Mouse (Mus musculus) cortical plate, adult 2 months (tissue): Measurements from ENCODE around the gene Rubcn.

Experiments
- CTCF ChIP-seq: fragments of 200-500 bp; IDR thresholded peaks from 2 replicates; pipeline ENCODE4 v1.5.1; 2011; ENCODE audit warnings: mild to moderate bottlenecking, control low read depth, low read length; ENCODE audit not compliant: insufficient read depth; ENCODE audit errors: extremely low read depth
- POLR2A ChIP-seq: fragments of 200-500 bp; IDR thresholded peaks from 2 replicates; pipeline ENCODE4 v1.6.1; 2011; ENCODE audit warnings: mild to moderate bottlenecking, low read length, control low read depth; ENCODE audit not compliant: insufficient read depth; ENCODE audit errors: extremely low read depth

DNA sequence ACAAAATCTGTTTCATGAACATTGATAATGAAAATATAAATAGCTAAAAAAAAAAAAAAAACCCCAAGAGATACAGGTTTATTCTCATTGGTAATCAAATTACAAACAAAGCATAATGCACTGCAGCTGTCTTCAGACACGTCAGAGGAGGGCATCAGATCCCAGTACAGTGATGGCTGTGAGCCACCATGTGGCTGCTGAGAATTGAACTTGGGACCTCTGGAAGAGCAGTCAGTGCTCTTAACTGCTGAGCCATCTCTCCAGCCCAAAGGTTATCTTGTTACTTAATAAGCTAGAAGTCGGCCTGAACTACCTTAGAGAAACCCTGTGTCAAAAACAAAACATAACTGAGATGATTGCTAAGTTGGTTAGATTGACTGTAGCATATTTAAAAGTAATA lies 12.3 kb upstream of the Rubcn start:
- TF ChIP-seq CTCF (no peak), POLR2A (no peak)
